Mouse (Mus musculus) liver, embryonic 14.5 days (tissue): ENCODE results near the gene Ppp4c. TPM values are rescaled to one million over a fixed set of nuclear protein-coding genes. Genes with fewer than 3 reads are reported as not detected.

ENCODE experiments used
- ATAC-seq: fragments of 200-750 bp; cut with Nextera tagmentation; 2 replicates; pipeline ENCODE4 v1.8.0; 2017; ENCODE audit warnings: moderate number of reproducible peaks, mild to moderate bottlenecking, moderate library complexity; ENCODE audit not compliant: insufficient read depth
- DNase-seq, 3 experiments: peaks; one replicate each; pipeline ENCODE4 v3.0.0-alpha.2; 2012 to 2013; ENCODE audit warnings: low read depth in 3 of 3, low spot score in 3 of 3
- H3K27ac ChIP-seq: fragments of 300-500 bp; sonication (generic); 2 replicates; pipeline ENCODE4 v1.5.1; 2014; ENCODE audit warnings: moderate library complexity, mild to moderate bottlenecking, control low read depth, inconsistent platforms
- H3K27me3 ChIP-seq: fragments of 300-500 bp; sonication (generic); 2 replicates; pipeline ENCODE4 v1.6.1; 2014; ENCODE audit warnings: mild to moderate bottlenecking, low read length, moderate library complexity; ENCODE audit not compliant: control insufficient read depth, insufficient read depth
- H3K36me3 ChIP-seq: fragments of 300-500 bp; sonication (generic); replicated peaks from 2 replicates; pipeline ENCODE4 v1.6.1; 2014; ENCODE audit warnings: low read depth; ENCODE audit not compliant: control insufficient read depth, insufficient read depth
- H3K4me1 ChIP-seq, 2 experiments: fragments of 200-500 bp in 1 of 2; fragments of 300-500 bp in 1 of 2; sonication (generic) in 1 of 2; replicated peaks; 2 replicates each; pipeline ENCODE4 v1.6.1; 2012 to 2014; ENCODE audit warnings: antibody characterized with exemption in 1 of 2, inconsistent platforms in 1 of 2, low read length in 1 of 2; ENCODE audit not compliant: control insufficient read depth in 2 of 2, insufficient read depth in 2 of 2
- H3K4me2 ChIP-seq: fragments of 300-500 bp; sonication (generic); 2 replicates; pipeline ENCODE4 v1.6.1; 2014; ENCODE audit warnings: low read depth, mild to moderate bottlenecking, control low read depth, moderate library complexity
- H3K4me3 ChIP-seq, 2 experiments: fragments of 200-500 bp in 1 of 2; fragments of 300-500 bp in 1 of 2; sonication (generic) in 1 of 2; 2 replicates each; pipeline ENCODE4 v1.5.1; 2012 to 2014; ENCODE audit warnings: low read depth in 2 of 2, low read length in 2 of 2, mild to moderate bottlenecking in 2 of 2, control low read depth in 1 of 2, inconsistent platforms in 1 of 2, moderate library complexity in 1 of 2; ENCODE audit not compliant: insufficient read depth in 1 of 2
- H3K9ac ChIP-seq: fragments of 300-500 bp; sonication (generic); replicated peaks from 2 replicates; pipeline ENCODE4 v1.6.1; 2014; ENCODE audit warnings: mild to moderate bottlenecking, control low read depth, moderate library complexity
- H3K9me3 ChIP-seq: fragments of 300-500 bp; sonication (generic); 2 replicates; pipeline ENCODE4 v1.6.1; 2016; ENCODE audit warnings: low read length, mixed read lengths; ENCODE audit not compliant: control insufficient read depth
- CTCF ChIP-seq: IDR thresholded peaks from 2 replicates; pipeline ENCODE4 v1.5.1; 2016; ENCODE audit warnings: antibody characterized with exemption, low read depth, control low read depth
- EP300 ChIP-seq: IDR thresholded peaks from 2 replicates; pipeline ENCODE4 v1.6.1; 2016; ENCODE audit warnings: antibody characterized with exemption, low read depth
- WGBS: fragments of 180-500 bp; shearing (Covaris S2); extraction: QIAGEN DNeasy Blood & Tissue Kit; methylation state at CpG from one replicate; pipeline ENCODE4 v1.1.7; 2014; ENCODE audit not compliant: insufficient replicate concordance; 5-methylcytosine and 5-hydroxymethylcytosine counted together
- polyA plus RNA-seq, 2 experiments: library from polyadenylated mRNA; depleted of rRNA in 1 of 2; stranded (reverse) in 1 of 2; unstranded in 1 of 2; fragments of >200 nt; fragmentation: Nextera tagmentation in 1 of 2; extraction: Ambion mirVana in 1 of 2; gene quantifications; 2 replicates each; pipeline versions ENCODE4 v1.2.1 to v1.2.3; 2012 to 2014

Ppp4c gene
- polyA plus RNA-seq, 2 experiments: 83.2 to 105 TPM

DNA sequence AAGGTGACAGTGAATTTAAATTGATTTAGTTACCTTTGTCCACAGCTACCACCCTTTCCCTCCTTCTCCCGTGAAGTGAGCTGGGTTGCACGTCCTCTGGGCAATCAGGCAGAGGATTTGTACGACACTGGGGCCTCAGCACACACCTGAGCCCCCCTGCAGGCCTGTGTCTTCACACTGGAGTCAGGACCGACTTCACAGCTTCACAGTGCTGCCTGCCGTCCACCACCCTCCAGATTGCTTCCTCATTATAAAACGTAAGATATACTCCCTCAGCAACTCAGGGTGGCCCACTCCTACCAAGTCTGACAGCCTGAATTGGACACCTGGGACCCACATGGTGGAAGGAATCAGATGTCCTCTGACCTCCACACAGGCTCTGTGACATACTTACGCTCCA, 33.8 kb downstream of the Ppp4c start:
- H3K4me3 ChIP-seq: no peak overlapping the region
- TF ChIP-seq EP300: no peak
- no peak for TF ChIP-seq CTCF
- no peak overlapping the region for H3K4me2 ChIP-seq
- ATAC-seq (no peak), DNase-seq (no peak)
- H3K27ac ChIP-seq: no peak overlapping the region
- 65% methylated on average over 7 of the region's 7 CpGs for WGBS
- peaks cover 14 to 42% of the 10 kb centered on the region in 2 experiments for H3K4me1 ChIP-seq
- no peaks in the 10 kb centered on the region for H3K9me3 ChIP-seq
- H3K27me3 ChIP-seq: no peaks in the 10 kb centered on the region
- H3K36me3 ChIP-seq: no peaks in the 10 kb centered on the region
- no peak overlapping the region for H3K9ac ChIP-seq

DNA sequence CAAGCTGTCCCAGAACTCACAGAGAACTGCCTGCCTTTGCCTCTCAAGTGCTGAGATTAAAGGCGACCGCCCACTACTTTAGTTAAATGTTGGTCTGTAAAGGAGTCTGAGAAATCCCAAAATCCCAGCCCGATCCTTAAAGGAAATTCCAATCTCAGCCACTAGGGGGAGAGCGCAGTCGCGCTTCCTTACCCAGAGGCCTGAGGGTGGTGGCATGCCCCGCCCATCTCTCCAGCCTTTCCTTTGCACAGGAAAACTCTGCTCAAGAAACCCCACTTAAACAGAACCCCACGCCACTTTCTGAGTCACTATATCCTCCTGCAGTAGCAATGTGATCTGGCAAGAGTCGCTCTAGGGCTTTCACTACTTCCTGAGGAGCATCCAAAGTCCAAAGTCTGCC, 37.4 kb downstream of the Ppp4c start:
- WGBS: 3% methylated on average over 9 of the region's 9 CpGs
- DNase-seq: peak in 2 of 3 experiments; percentile 55 to 63
- Histone ChIP-seq H3K4me3 (no peak overlapping the region), H3K4me1 (peaks cover 3 to 12% of the 10 kb centered on the region in 2 experiments), H3K27ac (no peak overlapping the region), H3K36me3 (no peaks in the 10 kb centered on the region), H3K27me3 (no peaks in the 10 kb centered on the region), H3K4me2 (no peak overlapping the region), H3K9me3 (no peaks in the 10 kb centered on the region), H3K9ac (no peak overlapping the region)
- TF ChIP-seq EP300 (no peak), CTCF (peak; percentile 94)
- peak; percentile 34; the same call in 1 of the 2 replicates for ATAC-seq

DNA sequence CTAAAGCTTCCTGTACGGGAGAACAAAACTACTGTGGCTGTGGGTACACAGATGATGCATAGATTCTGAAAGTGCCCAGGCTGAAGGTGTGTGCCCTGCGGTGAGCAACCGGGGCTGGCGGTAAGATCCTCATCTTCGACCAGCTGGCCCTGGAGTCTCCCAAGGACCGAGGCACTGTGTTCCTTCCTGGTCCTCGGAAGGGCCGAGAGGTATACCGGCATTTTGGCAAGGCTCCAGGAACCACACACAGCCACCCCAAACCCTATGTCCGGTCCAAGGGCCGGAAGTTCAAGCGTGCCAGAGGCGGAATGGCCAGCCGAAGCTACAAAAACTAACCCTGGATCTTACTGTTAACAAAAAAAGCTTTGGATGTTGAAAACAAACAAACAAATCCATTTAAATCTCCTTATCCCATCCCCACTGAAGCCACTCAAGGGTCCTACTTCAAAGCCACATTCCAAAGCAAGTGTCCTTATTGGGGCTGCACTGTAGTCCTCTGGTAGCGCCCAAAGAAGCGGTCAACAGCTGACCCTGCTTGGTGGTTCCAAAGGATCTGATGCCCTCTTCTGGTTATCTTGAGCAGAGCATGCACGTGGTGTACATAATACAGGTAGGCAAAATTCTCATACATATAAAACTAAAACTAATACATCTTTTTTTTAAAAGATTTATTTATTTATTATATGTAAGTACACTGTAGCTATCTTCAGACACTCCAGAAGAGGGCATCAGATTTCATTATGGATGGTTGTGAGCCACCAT, 42.5 kb downstream of the Ppp4c start:
- no peak for ATAC-seq
- Histone ChIP-seq H3K27ac (no peak overlapping the region), H3K9me3 (no peaks in the 10 kb centered on the region), H3K4me2 (no peak overlapping the region), H3K9ac (no peak overlapping the region), H3K27me3 (no peaks in the 10 kb centered on the region), H3K36me3 (no peaks in the 10 kb centered on the region), H3K4me1 (peaks cover 0 to 14% of the 10 kb centered on the region in 2 experiments; a peak in 2 of 4 replicates), H3K4me3 (no peak overlapping the region)
- DNase-seq: no peak
- WGBS: 79% methylated on average over 17 of the region's 17 CpGs
- TF ChIP-seq CTCF (peak; percentile 31), EP300 (no peak)

DNA sequence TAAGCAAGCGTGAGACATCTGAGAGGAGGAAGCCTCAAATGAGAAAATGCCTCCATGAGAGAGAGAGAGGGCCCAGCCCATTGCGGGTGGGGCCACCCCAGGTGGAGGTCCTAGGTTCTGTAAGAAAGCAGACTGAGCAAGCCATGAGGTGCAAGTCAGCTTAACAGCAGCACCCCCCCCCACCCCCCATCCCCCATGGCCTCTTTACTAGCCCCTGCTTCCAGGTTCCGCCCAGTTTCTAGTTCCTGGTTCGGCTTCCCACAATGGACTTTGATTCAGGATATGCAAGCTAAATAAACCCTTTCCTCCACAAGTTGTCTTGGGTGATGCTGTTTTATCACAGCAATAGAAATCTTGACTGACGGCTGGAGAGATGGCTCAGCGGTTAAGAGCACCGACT, 43.5 kb downstream of the Ppp4c start:
- no peak overlapping the region for H3K4me3 ChIP-seq
- H3K27ac ChIP-seq: no peak overlapping the region
- H3K4me1 ChIP-seq: peaks cover 0 to 11% of the 10 kb centered on the region in 2 experiments; a peak in 2 of 4 replicates
- no peaks in the 10 kb centered on the region for H3K27me3 ChIP-seq
- no peak for TF ChIP-seq CTCF
- 73% methylated on average over 7 of the region's 7 CpGs for WGBS
- no peaks in the 10 kb centered on the region for H3K9me3 ChIP-seq
- H3K36me3 ChIP-seq: no peaks in the 10 kb centered on the region
- DNase-seq (no peak), ATAC-seq (no peak)
- H3K9ac ChIP-seq: no peak overlapping the region
- H3K4me2 ChIP-seq: no peak overlapping the region

DNA sequence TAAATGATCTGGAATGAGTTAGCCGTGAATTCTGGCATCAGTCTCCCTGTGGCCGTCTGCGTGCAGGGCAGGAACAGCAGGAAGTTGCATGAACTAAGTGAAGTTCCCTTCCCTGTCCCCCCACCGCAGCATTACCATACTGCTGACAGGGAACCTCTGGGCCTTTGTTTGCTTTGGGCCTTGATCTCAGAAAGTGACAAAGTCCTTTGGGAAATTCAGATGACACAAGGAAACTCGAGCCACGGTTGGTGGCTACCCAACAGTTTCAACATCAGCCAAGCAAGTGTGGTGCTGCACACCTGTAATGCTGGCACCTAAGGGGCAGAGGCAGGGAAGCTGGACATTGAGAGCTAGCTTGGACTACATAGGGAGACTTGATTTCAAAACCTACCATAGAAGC, 45.5 kb downstream of the Ppp4c start:
- H3K9me3 ChIP-seq: no peaks in the 10 kb centered on the region
- DNase-seq (peak in 1 of 3 experiments; percentile 40), ATAC-seq (peak; percentile 51)
- no peaks in the 10 kb centered on the region for H3K36me3 ChIP-seq
- H3K27me3 ChIP-seq: no peaks in the 10 kb centered on the region
- H3K4me3 ChIP-seq: peak overlapping the region; percentile 21 to 30; a peak in 3 of 4 replicates
- peaks cover 0 to 11% of the 10 kb centered on the region in 2 experiments; a peak in 2 of 4 replicates for H3K4me1 ChIP-seq
- WGBS: 15% methylated on average over 6 of the region's 6 CpGs
- no peak for TF ChIP-seq CTCF
- no peak for TF ChIP-seq EP300
- H3K9ac ChIP-seq: no peak overlapping the region
- H3K4me2 ChIP-seq: peak overlapping the region; percentile 51
- peak overlapping the region; percentile 29 for H3K27ac ChIP-seq
